Mouse (Mus musculus) thymus, adult 2 months (tissue): ENCODE results near the gene Arl8a. TPM values are rescaled to one million over a fixed set of nuclear protein-coding genes. Genes with fewer than 3 reads are reported as not detected.

ENCODE experiments used
- DNase-seq: peaks from one replicate; pipeline ENCODE4 v3.0.0; 2021
- H3K27ac ChIP-seq: fragments of 200-500 bp; 2 replicates; pipeline ENCODE4 v1.5.1; 2012; ENCODE audit warnings: low read length, control low read depth; ENCODE audit not compliant: control insufficient read depth, insufficient read depth
- H3K27me3 ChIP-seq: fragments of 200-500 bp; 2 replicates; pipeline ENCODE4 v1.6.1; 2012; ENCODE audit warnings: mild to moderate bottlenecking, low read length, moderate library complexity, mixed read lengths; ENCODE audit not compliant: control insufficient read depth, insufficient read depth
- H3K36me3 ChIP-seq: fragments of 200-500 bp; 2 replicates; pipeline ENCODE4 v1.6.1; 2012; ENCODE audit warnings: mild to moderate bottlenecking, low read length, moderate library complexity; ENCODE audit not compliant: control insufficient read depth, insufficient read depth
- H3K4me1 ChIP-seq: fragments of 200-500 bp; replicated peaks from 2 replicates; pipeline ENCODE4 v1.6.1; 2012; ENCODE audit warnings: low read length; ENCODE audit not compliant: control insufficient read depth, insufficient read depth
- H3K4me3 ChIP-seq: fragments of 200-500 bp; 2 replicates; pipeline ENCODE4 v1.5.1; 2012; ENCODE audit warnings: mild to moderate bottlenecking, low read length, control low read depth, moderate library complexity; ENCODE audit not compliant: control insufficient read depth, insufficient read depth
- CTCF ChIP-seq: fragments of 200-500 bp; IDR thresholded peaks from 2 replicates; pipeline ENCODE4 v1.5.1; 2012; ENCODE audit warnings: mild to moderate bottlenecking, control low read depth, low read length, moderate library complexity, borderline replicate concordance; ENCODE audit not compliant: control insufficient read depth, poor library complexity, insufficient read depth; ENCODE audit errors: extremely low read depth
- POLR2A ChIP-seq: fragments of 200-500 bp; IDR thresholded peaks from 2 replicates; pipeline ENCODE4 v1.6.1; 2012; ENCODE audit warnings: mild to moderate bottlenecking, low read length, control low read depth, moderate library complexity; ENCODE audit not compliant: control insufficient read depth, poor library complexity, insufficient read depth; ENCODE audit errors: extremely low read depth
- WGBS: fragments of 180-500 bp; shearing (Covaris S2); methylation state at CpG from one replicate; pipeline ENCODE4 v1.1.7; 2018; 5-methylcytosine and 5-hydroxymethylcytosine counted together
- polyA plus RNA-seq: library from polyadenylated mRNA; depleted of rRNA; stranded (reverse); fragments of >200 nt; gene quantifications from 2 replicates; pipeline ENCODE4 v1.2.3, GENCODE M21; 2012; rRNA removed

Arl8a gene
- polyA plus RNA-seq, 1 experiment = 59.4 TPM

DNA sequence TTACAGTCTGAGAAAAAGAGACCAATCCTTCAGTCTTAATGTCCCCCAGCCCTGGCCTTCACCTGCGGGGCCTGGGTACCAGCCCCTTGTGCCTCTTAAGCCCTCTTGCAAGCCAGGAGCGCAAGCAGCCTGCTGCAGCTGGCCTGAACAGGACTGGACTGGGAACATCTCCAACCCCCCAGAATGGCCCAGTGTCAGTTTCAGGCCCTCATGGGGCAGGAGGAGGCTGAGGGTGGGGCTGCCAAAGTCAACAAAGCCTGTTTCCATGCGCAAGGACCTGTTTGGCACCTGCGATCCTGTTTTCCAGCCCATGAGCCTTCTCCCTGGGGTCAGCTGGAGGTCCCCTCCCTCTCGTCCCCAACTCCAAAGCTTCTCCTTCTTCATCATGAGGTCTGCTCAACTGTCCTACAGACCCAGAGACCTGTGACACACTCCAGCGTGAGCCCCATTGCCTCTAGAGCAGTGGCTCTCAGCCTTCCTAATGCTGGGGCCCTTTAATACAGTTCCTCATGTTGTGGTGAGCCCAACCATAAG is 49.4 kb downstream of the Arl8a start:
- H3K27ac ChIP-seq = no peak overlapping the region; the same call in 1 of the 2 replicates
- no peak overlapping the region for H3K4me3 ChIP-seq
- no peaks in the 10 kb centered on the region for H3K27me3 ChIP-seq
- TF ChIP-seq POLR2A = no peak
- TF ChIP-seq CTCF = no peak
- H3K36me3 ChIP-seq = no peaks in the 10 kb centered on the region
- WGBS = 95% methylated on average over 6 of the region's 6 CpGs
- peaks cover 6% of the 10 kb centered on the region; the same call in 1 of the 2 replicates for H3K4me1 ChIP-seq
- DNase-seq = no peak

DNA sequence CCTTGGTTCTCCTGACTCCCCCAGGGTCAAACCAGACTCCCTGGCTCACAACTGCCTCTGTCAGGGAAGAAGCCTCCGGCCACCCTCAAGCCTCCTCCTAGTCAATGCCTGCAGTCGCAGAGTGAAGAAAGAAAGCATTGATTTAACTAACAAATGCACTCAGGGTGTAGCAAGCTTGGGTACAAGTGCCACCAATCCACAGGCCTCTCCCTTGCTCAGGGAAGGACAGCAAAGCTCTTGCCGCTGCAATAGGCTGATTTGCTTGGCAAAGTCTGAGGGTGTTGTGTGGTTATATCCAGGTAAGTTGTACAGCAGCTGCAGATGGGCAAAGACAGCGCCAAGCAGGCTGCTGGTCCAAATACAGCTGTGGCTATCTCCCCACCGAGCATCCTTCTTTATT is 51.8 kb downstream of the Arl8a start:
- no peaks in the 10 kb centered on the region for H3K27me3 ChIP-seq
- TF ChIP-seq CTCF (no peak), POLR2A (no peak)
- H3K36me3 ChIP-seq = no peaks in the 10 kb centered on the region
- H3K27ac ChIP-seq = no peak overlapping the region
- H3K4me3 ChIP-seq = no peak overlapping the region
- no peak for DNase-seq
- WGBS = 96% methylated on average over 5 of the region's 5 CpGs
- peaks cover 6% of the 10 kb centered on the region; the same call in 1 of the 2 replicates for H3K4me1 ChIP-seq

DNA sequence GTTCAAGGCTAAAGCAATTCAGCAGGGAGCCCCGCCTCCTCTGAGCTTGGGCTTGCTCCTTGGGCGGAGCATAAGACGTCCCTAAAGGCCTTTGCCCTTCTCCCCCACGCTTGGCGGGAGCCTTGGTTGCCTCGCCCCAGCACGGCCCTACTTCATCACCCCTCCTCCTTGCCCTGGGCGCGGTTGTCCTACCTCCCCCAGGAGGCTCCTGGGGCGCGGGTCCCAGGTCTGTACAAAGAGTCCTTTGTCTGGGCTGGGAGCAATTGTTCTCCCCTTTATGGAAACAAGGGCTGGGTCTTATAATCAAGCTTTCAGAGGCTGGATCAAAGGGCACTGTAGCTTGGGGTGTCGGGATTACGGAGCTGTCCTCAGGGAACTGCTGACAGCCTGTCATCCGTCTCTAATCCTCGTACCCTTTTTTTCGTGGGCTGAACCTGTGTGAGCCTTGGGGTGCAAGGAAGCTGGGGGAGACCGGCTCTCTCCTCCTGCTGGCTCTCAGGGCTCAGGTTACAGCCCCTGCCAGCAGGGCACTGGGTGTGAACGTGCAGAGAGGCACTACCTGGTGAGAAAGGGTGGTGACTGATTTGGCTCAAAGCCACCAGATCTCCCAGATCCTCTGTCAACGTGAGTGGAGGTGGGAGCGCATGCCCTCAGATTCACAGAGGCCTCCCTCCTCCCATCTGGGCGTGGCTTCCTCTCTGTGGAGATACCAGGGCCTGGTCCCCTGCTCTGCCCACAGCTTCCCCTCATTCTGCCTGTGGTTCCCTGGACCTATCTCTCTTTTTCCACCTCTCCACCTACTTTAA is 52.6 kb downstream of the Arl8a start:
- no peaks in the 10 kb centered on the region for H3K27me3 ChIP-seq
- TF ChIP-seq CTCF = no peak
- TF ChIP-seq POLR2A = no peak
- WGBS = 28% methylated on average over 21 of the region's 21 CpGs
- no peak overlapping the region for H3K27ac ChIP-seq
- no peaks in the 10 kb centered on the region for H3K36me3 ChIP-seq
- H3K4me1 ChIP-seq = peaks cover 6% of the 10 kb centered on the region; the same call in 1 of the 2 replicates
- no peak overlapping the region for H3K4me3 ChIP-seq
- DNase-seq = peak; percentile 6

DNA sequence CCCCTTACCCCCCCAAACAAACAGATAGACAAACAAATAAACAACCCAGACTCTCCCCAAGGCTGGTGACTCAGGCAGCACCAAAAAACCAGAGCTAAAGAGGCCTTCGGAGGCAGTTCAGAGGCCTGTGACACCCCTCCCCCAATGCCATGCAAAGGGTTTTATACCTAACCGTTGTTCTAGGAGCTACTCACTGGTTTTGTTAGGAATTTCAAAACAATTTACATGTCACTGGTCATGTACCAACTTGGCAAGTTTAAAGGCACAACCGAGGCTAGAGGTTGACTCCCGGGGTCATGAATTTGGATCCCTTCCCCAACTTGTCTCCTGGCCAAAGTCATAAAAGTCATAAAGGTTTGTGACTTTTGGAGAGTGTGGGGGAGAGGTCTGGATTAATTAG is 53.8 kb downstream of the Arl8a start:
- 98% methylated on average over 4 of the region's 4 CpGs for WGBS

DNA sequence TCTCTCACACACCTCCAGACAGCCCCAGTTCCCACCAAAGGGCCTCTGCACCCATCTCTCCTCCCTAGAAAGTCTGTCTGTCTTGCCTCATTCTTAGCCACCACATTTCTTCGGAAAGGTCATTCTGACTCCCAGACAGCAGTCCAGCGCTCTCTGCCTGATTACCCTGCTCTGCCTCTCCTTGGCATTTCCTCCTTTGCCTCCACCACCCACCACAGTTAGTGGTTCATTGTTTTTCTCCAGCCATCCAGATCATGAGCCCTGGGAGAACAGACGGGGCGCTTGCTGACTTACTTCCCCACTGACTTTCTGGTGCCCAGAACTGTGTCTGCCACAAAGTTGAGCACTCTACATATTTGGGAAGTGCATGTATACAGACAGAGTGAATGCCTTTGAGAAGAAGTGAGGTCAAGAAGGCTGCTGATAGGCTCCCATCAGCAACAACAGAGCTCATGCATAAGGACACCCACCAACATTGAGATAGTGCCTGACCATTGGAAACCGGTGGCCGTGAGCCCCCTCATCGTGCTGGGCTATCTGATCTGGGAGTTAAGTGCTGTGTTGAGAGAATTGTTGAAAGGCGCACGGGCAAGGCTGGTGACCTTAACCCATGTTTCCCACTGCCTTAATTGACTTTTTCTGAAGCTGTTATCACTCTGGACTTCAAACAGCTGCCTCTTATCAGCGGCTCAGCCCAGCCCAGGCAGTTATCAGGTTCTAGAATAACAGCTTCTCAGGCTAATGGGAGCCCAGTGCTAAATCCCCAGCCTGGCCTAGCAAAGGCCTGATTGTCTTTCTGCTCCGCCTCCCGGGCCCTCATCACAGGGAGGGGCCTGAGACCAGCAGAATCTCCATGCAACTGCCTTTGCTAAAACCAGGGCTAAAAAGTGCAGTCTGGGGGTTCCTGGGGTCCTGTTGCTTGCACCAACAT is 57.8 kb downstream of the Arl8a start:
- 85% methylated on average over 12 of the region's 12 CpGs for WGBS
- Histone ChIP-seq H3K4me3 (no peak overlapping the region), H3K36me3 (no peaks in the 10 kb centered on the region), H3K27me3 (no peaks in the 10 kb centered on the region), H3K4me1 (peaks cover under 1% of the 10 kb centered on the region; the same call in 1 of the 2 replicates), H3K27ac (no peak overlapping the region)
- DNase-seq = no peak
- TF ChIP-seq POLR2A (no peak), CTCF (no peak)

More for the DNA sequence above, 53.8 kb downstream of the Arl8a start:
- Histone ChIP-seq H3K27ac (no peak overlapping the region), H3K27me3 (no peaks in the 10 kb centered on the region), H3K4me3 (no peak overlapping the region), H3K36me3 (no peaks in the 10 kb centered on the region), H3K4me1 (peaks cover 6% of the 10 kb centered on the region; the same call in 1 of the 2 replicates)
- TF ChIP-seq POLR2A (no peak), CTCF (no peak)
- no peak for DNase-seq

DNA sequence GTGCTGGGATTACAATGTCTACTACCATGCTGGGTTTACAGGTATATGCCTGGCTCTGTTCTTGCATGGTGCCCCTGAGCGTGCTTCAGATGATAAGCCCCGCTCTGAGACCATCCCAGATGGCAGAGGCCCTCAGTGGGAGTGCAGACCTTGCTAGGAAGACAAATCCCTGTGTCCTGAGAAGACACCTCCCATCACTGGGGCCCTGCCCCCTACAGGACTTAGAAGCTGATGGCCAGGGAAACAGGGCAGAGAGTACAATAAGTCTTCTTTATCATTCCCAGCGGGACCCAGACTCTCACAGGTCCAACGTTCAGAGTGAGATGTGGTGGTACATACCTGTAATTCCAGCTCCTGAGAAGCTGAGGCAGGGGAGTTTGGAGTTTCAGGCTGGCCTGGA is 58.6 kb downstream of the Arl8a start:
- no peak overlapping the region for H3K4me3 ChIP-seq
- WGBS = 92% methylated on average over 4 of the region's 4 CpGs
- H3K27me3 ChIP-seq = no peaks in the 10 kb centered on the region
- no peak for DNase-seq
- H3K36me3 ChIP-seq = no peaks in the 10 kb centered on the region
- TF ChIP-seq POLR2A (no peak), CTCF (no peak)
- H3K27ac ChIP-seq = no peak overlapping the region
- no peaks in the 10 kb centered on the region for H3K4me1 ChIP-seq

Other genes starting within 250 kb of the Arl8a start
- gene Ppp1r12b, start 190.9 kb upstream of the Arl8a start, polyA plus RNA-seq = 15.7 and 16.0 TPM in 2 replicates
- gene Ube2t, start 184.3 kb upstream of the Arl8a start, polyA plus RNA-seq = 15.1 and 22.9 TPM in 2 replicates
- 1.3 and 1.5 TPM in 2 replicates for gene Lgr6, start 41.5 kb upstream of the Arl8a start, polyA plus RNA-seq
- 219 and 275 TPM in 2 replicates for gene Ptpn7, start 14.1 kb upstream of the Arl8a start, polyA plus RNA-seq
- gene Gpr37l1, start 20.9 kb downstream of the Arl8a start, polyA plus RNA-seq = 0.50 and 0.77 TPM in 2 replicates
- 4.2 and 4.6 TPM in 2 replicates for gene Elf3, start 111.7 kb downstream of the Arl8a start, polyA plus RNA-seq
- 32.0 and 37.2 TPM in 2 replicates for gene Rnpep, start 137.3 kb downstream of the Arl8a start, polyA plus RNA-seq
- 44.8 and 50.3 TPM in 2 replicates for gene Timm17a, start 167.0 kb downstream of the Arl8a start, polyA plus RNA-seq
- 2.4 and 3.4 TPM in 2 replicates for gene Lmod1, start 178.0 kb downstream of the Arl8a start, polyA plus RNA-seq
- 18.0 and 26.4 TPM in 2 replicates for gene Shisa4, start 228.4 kb downstream of the Arl8a start, polyA plus RNA-seq